Comparison of ENCODE assay signal across 10 mouse cellular contexts in the genomic region with DNA sequence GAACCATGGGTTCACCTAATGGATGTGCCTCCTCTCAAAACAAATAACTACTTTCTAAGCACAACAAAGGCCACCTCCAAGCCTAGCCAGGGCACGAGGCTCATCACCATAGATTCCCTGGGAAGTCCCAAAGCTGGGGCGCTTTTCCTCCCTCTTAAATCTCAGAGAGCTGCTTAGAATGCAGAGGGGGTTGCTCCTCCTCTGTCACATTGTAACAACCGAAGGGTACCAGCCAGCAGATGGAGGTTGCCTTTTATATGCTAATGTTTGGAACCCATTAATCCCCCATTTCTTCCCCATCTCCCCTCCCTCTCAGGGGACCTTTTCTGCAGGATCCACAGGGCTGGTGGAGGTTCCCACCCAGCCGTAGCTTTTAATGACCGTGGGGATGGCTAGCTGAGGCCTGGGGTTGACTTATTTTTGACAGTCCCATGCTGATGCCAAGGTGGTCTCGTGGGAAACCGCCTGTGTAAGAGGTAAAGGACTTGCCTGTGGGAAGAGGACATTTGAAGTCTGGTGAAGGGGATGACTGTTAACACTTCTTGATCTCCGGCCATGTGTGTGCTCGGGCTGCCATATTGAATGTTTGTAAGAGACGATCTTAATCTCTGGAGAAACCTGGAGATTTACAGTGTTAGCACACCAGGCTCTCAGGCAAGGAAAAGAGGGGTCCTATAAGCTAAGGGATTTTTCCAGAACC.
A peak's percentile ranks its signal among the peaks of the same experiment; 100 is the strongest.
DNase-seq lines count a peak whose midpoint lies in the region; ATAC-seq and TF ChIP-seq lines count a peak whose summit lies in the region.
"Had no signal": no experiment of that assay in that cellular context is flagged by ENCODE, and none has a peak within 500 bp of the region (broad histone marks: within the 10 kb centered on the region; RNA-seq: fewer than 3 reads in every experiment).

No protein-coding gene starts in this region.

- peak overlapping the region; percentile 22; the same call in 1 of the 2 replicates for H3K27ac ChIP-seq in kidney, adult 2 months (ENCODE audit: insufficient read depth, low read depth, low read length)
- H3K27ac ChIP-seq in embryonic facial prominence, embryonic 11.5 days (replicated peaks; ENCODE audit: low read depth, low read length), result no peak overlapping the region
- peak overlapping the region; percentile 86 for H3K27ac ChIP-seq in hindbrain, embryonic 13.5 days
- H3K27ac ChIP-seq in midbrain, embryonic 16.5 days (ENCODE audit: low read length), result peak overlapping the region; percentile 44
- H3K27ac ChIP-seq in intestine, embryonic 16.5 days (ENCODE audit: low read length), result no peak overlapping the region
- H3K27ac ChIP-seq: macrophage had no signal

- H3K4me2 ChIP-seq in embryonic facial prominence, embryonic 11.5 days (ENCODE audit: low read depth, low read length), result no peak overlapping the region
- H3K4me2 ChIP-seq in hindbrain, embryonic 13.5 days, result 0 out of 2 replicates have a peak overlapping the region, but pooled peaks have one; percentile 8
- no peak overlapping the region for H3K4me2 ChIP-seq in midbrain, embryonic 16.5 days (ENCODE audit: low read length)
- H3K4me2 ChIP-seq in intestine, embryonic 16.5 days (ENCODE audit: low read depth, low read length), result no peak overlapping the region

- 89% methylated on average over 10 of the region's 10 CpGs for WGBS in kidney, adult 2 months
- WGBS in embryonic facial prominence, embryonic 11.5 days, result 60% methylated on average over 10 of the region's 10 CpGs
- WGBS in hindbrain, embryonic 13.5 days, result 21% methylated on average over 10 of the region's 10 CpGs
- 19% methylated on average over 10 of the region's 10 CpGs for WGBS in midbrain, embryonic 16.5 days
- WGBS in intestine, embryonic 16.5 days, result 70% methylated on average over 10 of the region's 10 CpGs

- H3K9ac ChIP-seq in embryonic facial prominence, embryonic 11.5 days (replicated peaks; ENCODE audit: low read length), result 0 out of 2 replicates have a peak overlapping the region, but pooled peaks have one; percentile 25
- H3K9ac ChIP-seq in hindbrain, embryonic 13.5 days, result no peak overlapping the region
- H3K9ac ChIP-seq in midbrain, embryonic 16.5 days (ENCODE audit: low read depth, low read length), result no peak overlapping the region
- H3K9ac ChIP-seq in intestine, embryonic 16.5 days (ENCODE audit: low read depth, low read length), result no peak overlapping the region

- H3K27me3 ChIP-seq in kidney, adult 2 months (replicated peaks; ENCODE audit: control insufficient read depth, insufficient read depth, low read length), result no peaks in the 10 kb centered on the region
- no peaks in the 10 kb centered on the region for H3K27me3 ChIP-seq in embryonic facial prominence, embryonic 11.5 days (ENCODE audit: control insufficient read depth, insufficient read depth, low read length)
- no peaks in the 10 kb centered on the region for H3K27me3 ChIP-seq in hindbrain, embryonic 13.5 days
- H3K27me3 ChIP-seq in midbrain, embryonic 16.5 days (ENCODE audit: control insufficient read depth, insufficient read depth, low read depth, low read length), result no peaks in the 10 kb centered on the region
- no peaks in the 10 kb centered on the region for H3K27me3 ChIP-seq in intestine, embryonic 16.5 days (replicated peaks; ENCODE audit: control insufficient read depth, insufficient read depth, low read length)

- no peak overlapping the region for H3K4me3 ChIP-seq in kidney, adult 2 months (ENCODE audit: insufficient read depth, low read depth, low read length)
- H3K4me3 ChIP-seq in embryonic facial prominence, embryonic 11.5 days (ENCODE audit: low read depth, low read length), result no peak overlapping the region
- no peak overlapping the region for H3K4me3 ChIP-seq in hindbrain, embryonic 13.5 days
- H3K4me3 ChIP-seq in midbrain, embryonic 16.5 days (ENCODE audit: low read depth, low read length), result no peak overlapping the region
- H3K4me3 ChIP-seq in intestine, embryonic 16.5 days (ENCODE audit: low read length), result no peak overlapping the region
- H3K4me3 ChIP-seq: erythroblast, embryonic 14.5 days had no signal

- no peaks in the 10 kb centered on the region for H3K9me3 ChIP-seq in embryonic facial prominence, embryonic 11.5 days (replicated peaks; ENCODE audit: control insufficient read depth, low read length)
- H3K9me3 ChIP-seq in hindbrain, embryonic 13.5 days, result no peaks in the 10 kb centered on the region
- H3K9me3 ChIP-seq in midbrain, embryonic 16.5 days (replicated peaks; ENCODE audit: control insufficient read depth, low read length, poor library complexity, severe bottlenecking), result no peaks in the 10 kb centered on the region
- H3K9me3 ChIP-seq in intestine, embryonic 16.5 days (ENCODE audit: control insufficient read depth, low read length), result no peaks in the 10 kb centered on the region

- no peak for DNase-seq in kidney, adult 2 months
- no peak for DNase-seq in kidney, adult 8-10 months
- DNase-seq in embryonic facial prominence, embryonic 11.5 days (ENCODE audit: low spot score), result no peak
- no peak for DNase-seq in cerebellum, postnatal 4 days (ENCODE audit: low spot score in 2 of 2)

- TF ChIP-seq POLR2A in kidney, adult 2 months (IDR thresholded peaks at IDR 0.05; ENCODE audit: low read depth, low read length), result no peak

- no peaks in the 10 kb centered on the region for H3K36me3 ChIP-seq in kidney, adult 2 months (ENCODE audit: control insufficient read depth, insufficient read depth, low read length)
- no peaks in the 10 kb centered on the region for H3K36me3 ChIP-seq in embryonic facial prominence, embryonic 11.5 days (replicated peaks; ENCODE audit: control insufficient read depth, insufficient read depth, low read depth, low read length)
- H3K36me3 ChIP-seq in hindbrain, embryonic 13.5 days, result no peaks in the 10 kb centered on the region
- no peaks in the 10 kb centered on the region for H3K36me3 ChIP-seq in midbrain, embryonic 16.5 days (ENCODE audit: control insufficient read depth, insufficient read depth, low read length)
- no peaks in the 10 kb centered on the region for H3K36me3 ChIP-seq in intestine, embryonic 16.5 days (ENCODE audit: control insufficient read depth, insufficient read depth, low read length)

- ATAC-seq in embryonic facial prominence, embryonic 11.5 days (replicated peaks; ENCODE audit: insufficient number of reproducible peaks, low FRiP score, low TSS enrichment, low read depth), result peak; percentile 50; the same call in 1 of the 2 replicates
- peak; percentile 88 for ATAC-seq in hindbrain, embryonic 13.5 days (ENCODE audit: low FRiP score)
- peak; percentile 86 for ATAC-seq in midbrain, embryonic 16.5 days
- ATAC-seq in erythroid progenitor cell, adult 5-6 weeks (replicated peaks; ENCODE audit: low FRiP score, poor library complexity, severe bottlenecking), result no peak
- no peak for ATAC-seq in intestine, embryonic 16.5 days

- TF ChIP-seq CTCF in kidney, adult 2 months (conservative IDR thresholded peaks at IDR 0.05; ENCODE audit: insufficient read depth, insufficient read length, low read depth, low read length), result no peak

- peaks cover 4% of the 10 kb centered on the region; the same call in 1 of the 2 replicates for H3K4me1 ChIP-seq in kidney, adult 2 months (ENCODE audit: control insufficient read depth, insufficient read depth, low read length)
- peaks cover 11% of the 10 kb centered on the region; the same call in 1 of the 2 replicates for H3K4me1 ChIP-seq in embryonic facial prominence, embryonic 11.5 days (ENCODE audit: control insufficient read depth, insufficient read depth, low read length)
- H3K4me1 ChIP-seq in hindbrain, embryonic 13.5 days (replicated peaks), result peaks cover 45% of the 10 kb centered on the region
- H3K4me1 ChIP-seq in midbrain, embryonic 16.5 days (ENCODE audit: control insufficient read depth, insufficient read depth, low read length), result peaks cover 33% of the 10 kb centered on the region
- H3K4me1 ChIP-seq in intestine, embryonic 16.5 days (ENCODE audit: control insufficient read depth, insufficient read depth, low read length), result peaks cover 16% of the 10 kb centered on the region

Comparison
In these comparisons a context has a peak if more than half of its experiments do, and no peak if none do; other contexts are left out.
1. H3K27ac ChIP-seq: peak in kidney, adult 2 months (single experiment), hindbrain, embryonic 13.5 days (single experiment) and midbrain, embryonic 16.5 days (single experiment); none in embryonic facial prominence, embryonic 11.5 days (single experiment) and intestine, embryonic 16.5 days (single experiment).
2. ATAC-seq: peak in embryonic facial prominence, embryonic 11.5 days (single experiment), hindbrain, embryonic 13.5 days (single experiment) and midbrain, embryonic 16.5 days (single experiment); none in erythroid progenitor cell, adult 5-6 weeks (single experiment) and intestine, embryonic 16.5 days (single experiment).